Mouse (Mus musculus): ENCODE results near the gene Gramd4. TPM values are rescaled to one million over a fixed set of nuclear protein-coding genes. Genes with fewer than 3 reads are reported as not detected.

Gene Gramd4
- polyA plus RNA-seq, 1 experiment = 18.0 TPM

- H3K4me1 ChIP-seq (ENCODE audit: control insufficient read depth, insufficient read depth, low read length) = no peaks in the 10 kb centered on the region
- no peak overlapping the region for H3K27ac ChIP-seq (ENCODE audit: insufficient read depth, low read length)
- no peak overlapping the region for H3K4me3 ChIP-seq (ENCODE audit: insufficient read depth, low read length)
- TF ChIP-seq CTCF (IDR thresholded peaks at IDR 0.05; ENCODE audit: borderline replicate concordance, insufficient read depth, low read length) (no peak), POLR2A (IDR thresholded peaks at IDR 0.05; ENCODE audit: low read depth, low read length) (no peak)
Measured at GRCm38 (mm10) chr15:86027871-86028270, 29.6 kb upstream of the Gramd4 start.

- Histone ChIP-seq H3K27ac (ENCODE audit: insufficient read depth, low read length) (no peak overlapping the region), H3K4me1 (ENCODE audit: control insufficient read depth, insufficient read depth, low read length) (no peaks in the 10 kb centered on the region), H3K4me3 (ENCODE audit: insufficient read depth, low read length) (no peak overlapping the region)
- TF ChIP-seq POLR2A (IDR thresholded peaks at IDR 0.05; ENCODE audit: low read depth, low read length) = no peak
- TF ChIP-seq CTCF (IDR thresholded peaks at IDR 0.05; ENCODE audit: borderline replicate concordance, insufficient read depth, low read length) = no peak
Measured at GRCm38 (mm10) chr15:86029981-86030380, 27.5 kb upstream of the Gramd4 start.

GRCm38 (mm10) chr15:86032811-86033190, 24.7 kb upstream of the Gramd4 start:
- TF ChIP-seq CTCF (IDR thresholded peaks at IDR 0.05; ENCODE audit: borderline replicate concordance, insufficient read depth, low read length) = peak; percentile 74; the same call in 1 of the 2 replicates
- no peak for TF ChIP-seq POLR2A (IDR thresholded peaks at IDR 0.05; ENCODE audit: low read depth, low read length)
- no peaks in the 10 kb centered on the region for H3K4me1 ChIP-seq (ENCODE audit: control insufficient read depth, insufficient read depth, low read length)
- 0 out of 2 replicates have a peak overlapping the region, but pooled peaks have one; percentile 3 for H3K4me3 ChIP-seq (ENCODE audit: insufficient read depth, low read length)
- H3K27ac ChIP-seq (ENCODE audit: insufficient read depth, low read length) = no peak overlapping the region

GRCm38 (mm10) chr15:86033191-86033841, 24.2 kb upstream of the Gramd4 start, which contains the start of gene Celsr1:
Gene Celsr1, minus strand, starts transcription at chr15:86033777.
- H3K27ac ChIP-seq (ENCODE audit: insufficient read depth, low read length) = no peak within 1 kb of the TSS
- TF ChIP-seq CTCF (IDR thresholded peaks at IDR 0.05; ENCODE audit: borderline replicate concordance, insufficient read depth, low read length) (no peak), POLR2A (IDR thresholded peaks at IDR 0.05; ENCODE audit: low read depth, low read length) (no peak)

GRCm38 (mm10) chr15:86034021-86034523, 23.4 kb upstream of the Gramd4 start:
- Histone ChIP-seq H3K27ac (ENCODE audit: insufficient read depth, low read length) (no peak overlapping the region), H3K4me3 (ENCODE audit: insufficient read depth, low read length) (peak overlapping the region; percentile 28)

More at GRCm38 (mm10) chr15:86033191-86033841, 24.2 kb upstream of the Gramd4 start, which contains the start of gene Celsr1:
- no peaks in the 10 kb centered on the region for H3K4me1 ChIP-seq (ENCODE audit: control insufficient read depth, insufficient read depth, low read length)
- peak within 1 kb of the TSS; percentile 28 for H3K4me3 ChIP-seq (ENCODE audit: insufficient read depth, low read length)

GRCm38 (mm10) chr15:86034781-86035360, 22.6 kb upstream of the Gramd4 start:
- TF ChIP-seq POLR2A (IDR thresholded peaks at IDR 0.05; ENCODE audit: low read depth, low read length) = no peak
- TF ChIP-seq CTCF (IDR thresholded peaks at IDR 0.05; ENCODE audit: borderline replicate concordance, insufficient read depth, low read length) = no peak
- Histone ChIP-seq H3K4me1 (ENCODE audit: control insufficient read depth, insufficient read depth, low read length) (no peaks in the 10 kb centered on the region), H3K4me3 (ENCODE audit: insufficient read depth, low read length) (no peak overlapping the region; the same call in 1 of the 2 replicates), H3K27ac (ENCODE audit: insufficient read depth, low read length) (no peak overlapping the region)

More at GRCm38 (mm10) chr15:86034021-86034523, 23.4 kb upstream of the Gramd4 start:
- no peaks in the 10 kb centered on the region for H3K4me1 ChIP-seq (ENCODE audit: control insufficient read depth, insufficient read depth, low read length)
- no peak for TF ChIP-seq CTCF (IDR thresholded peaks at IDR 0.05; ENCODE audit: borderline replicate concordance, insufficient read depth, low read length)
- TF ChIP-seq POLR2A (IDR thresholded peaks at IDR 0.05; ENCODE audit: low read depth, low read length) = no peak

- no peak overlapping the region for H3K27ac ChIP-seq (ENCODE audit: insufficient read depth, low read length)
- H3K4me3 ChIP-seq (ENCODE audit: insufficient read depth, low read length) = no peak overlapping the region
- TF ChIP-seq POLR2A (IDR thresholded peaks at IDR 0.05; ENCODE audit: low read depth, low read length) (no peak), CTCF (IDR thresholded peaks at IDR 0.05; ENCODE audit: borderline replicate concordance, insufficient read depth, low read length) (no peak)
- no peaks in the 10 kb centered on the region for H3K4me1 ChIP-seq (ENCODE audit: control insufficient read depth, insufficient read depth, low read length)
Measured at GRCm38 (mm10) chr15:86035913-86036312, 21.6 kb upstream of the Gramd4 start.

GRCm38 (mm10) chr15:86038802-86039201, 18.7 kb upstream of the Gramd4 start:
- Histone ChIP-seq H3K4me3 (ENCODE audit: insufficient read depth, low read length) (no peak overlapping the region), H3K27ac (ENCODE audit: insufficient read depth, low read length) (no peak overlapping the region), H3K4me1 (ENCODE audit: control insufficient read depth, insufficient read depth, low read length) (no peaks in the 10 kb centered on the region)
- TF ChIP-seq CTCF (IDR thresholded peaks at IDR 0.05; ENCODE audit: borderline replicate concordance, insufficient read depth, low read length) (peak; percentile 92), POLR2A (IDR thresholded peaks at IDR 0.05; ENCODE audit: low read depth, low read length) (no peak)

GRCm38 (mm10) chr15:86041421-86041820, 16.1 kb upstream of the Gramd4 start:
- Histone ChIP-seq H3K4me1 (ENCODE audit: control insufficient read depth, insufficient read depth, low read length) (no peaks in the 10 kb centered on the region), H3K27ac (ENCODE audit: insufficient read depth, low read length) (no peak overlapping the region), H3K4me3 (ENCODE audit: insufficient read depth, low read length) (no peak overlapping the region)
- TF ChIP-seq POLR2A (IDR thresholded peaks at IDR 0.05; ENCODE audit: low read depth, low read length) (no peak), CTCF (IDR thresholded peaks at IDR 0.05; ENCODE audit: borderline replicate concordance, insufficient read depth, low read length) (no peak)

- Histone ChIP-seq H3K4me3 (ENCODE audit: insufficient read depth, low read length) (no peak overlapping the region), H3K27ac (ENCODE audit: insufficient read depth, low read length) (no peak overlapping the region), H3K4me1 (ENCODE audit: control insufficient read depth, insufficient read depth, low read length) (no peaks in the 10 kb centered on the region)
- TF ChIP-seq POLR2A (IDR thresholded peaks at IDR 0.05; ENCODE audit: low read depth, low read length) (no peak), CTCF (IDR thresholded peaks at IDR 0.05; ENCODE audit: borderline replicate concordance, insufficient read depth, low read length) (no peak)
Measured at GRCm38 (mm10) chr15:86042364-86042763, 15.1 kb upstream of the Gramd4 start.

Data from embryonic fibroblast, embryonic 13.5 days (primary cell).